Mouse (Mus musculus): ENCODE measurements around the gene Ebpl. TPM values are rescaled to one million over a fixed set of nuclear protein-coding genes. Genes with fewer than 3 reads are reported as not detected.

Ebpl gene
- total RNA-seq, 1 experiment from 2014 or later: 5.0 TPM

Other genes with a start within 250 kb of the Ebpl start
- gene Sacs, start 222.0 kb downstream of the Ebpl start, total RNA-seq (2021): 8.7 and 10.2 TPM in 2 replicates
- 4.5 and 5.1 TPM in 2 replicates for gene Sgcg, start 101.9 kb downstream of the Ebpl start, total RNA-seq (2021)
- 0.34 and 0.37 TPM in 2 replicates for gene Arl11, start 50.7 kb downstream of the Ebpl start, total RNA-seq (2021)
- 30.3 and 31.3 TPM in 2 replicates for gene Kpna3, start 79.4 kb upstream of the Ebpl start, total RNA-seq (2021)
- gene Spryd7, start 196.4 kb upstream of the Ebpl start, total RNA-seq (2021): 17.8 and 17.9 TPM in 2 replicates
- 7.6 and 7.7 TPM in 2 replicates for gene Trim13, start 237.8 kb upstream of the Ebpl start, total RNA-seq (2021)
- gene Kcnrg, start 247.0 kb upstream of the Ebpl start, total RNA-seq (2021): 0.26 and 0.41 TPM in 2 replicates

All from adrenal gland, postnatal 14 days (tissue).